ENCODE assay signal across 23 mouse cellular contexts in genomic region chrX:137971306-137971705, GRCm38 (mm10).
DNase-seq lines count a peak whose midpoint lies in the region; ATAC-seq and TF ChIP-seq lines count a peak whose summit lies in the region.
"Had no signal": no experiment of that assay in that cellular context is flagged by ENCODE, and none has a peak within 500 bp of the region (broad histone marks: within the 10 kb centered on the region; RNA-seq: fewer than 3 reads in every experiment).

No protein-coding gene starts in this region.

- DNase-seq in midbrain, embryonic 10.5 days (ENCODE audit: low spot score) = peak; percentile 10
- peak; percentile 13 for DNase-seq in mesoderm, embryonic 11.5 days (ENCODE audit: low read depth, low spot score)
- DNase-seq in lung, postnatal 0 days (ENCODE audit: low spot score) = no peak
- DNase-seq: adrenal gland, adult 8-10 months; cerebellum, adult 9-10 months; gastrocnemius, postnatal 36 days; layer of hippocampus, adult 9-11 months; lung, adult 2 months; right cerebral cortex, postnatal 4 days had no signal

- no peaks in the 10 kb centered on the region for H3K4me1 ChIP-seq in midbrain, embryonic 10.5 days
- H3K4me1 ChIP-seq in midbrain, embryonic 16.5 days (ENCODE audit: control insufficient read depth, insufficient read depth, low read length) = no peaks in the 10 kb centered on the region
- no peaks in the 10 kb centered on the region for H3K4me1 ChIP-seq in intestine, embryonic 16.5 days (ENCODE audit: control insufficient read depth, insufficient read depth, low read length)
- H3K4me1 ChIP-seq in kidney, embryonic 15.5 days = no peaks in the 10 kb centered on the region
- no peaks in the 10 kb centered on the region for H3K4me1 ChIP-seq in lung, postnatal 0 days (ENCODE audit: insufficient read depth, low read depth, low read length)
- H3K4me1 ChIP-seq: embryonic facial prominence, embryonic 13.5 days; heart, embryonic 15.5 days; liver, embryonic 12.5 days; midbrain, embryonic 12.5 days had no signal

- H3K4me3 ChIP-seq in midbrain, embryonic 10.5 days = no peak overlapping the region
- no peak overlapping the region for H3K4me3 ChIP-seq in midbrain, embryonic 16.5 days (ENCODE audit: low read depth, low read length)
- H3K4me3 ChIP-seq in intestine, embryonic 16.5 days (ENCODE audit: low read length) = no peak overlapping the region
- H3K4me3 ChIP-seq in kidney, embryonic 15.5 days (replicated peaks) = no peak overlapping the region
- no peak overlapping the region for H3K4me3 ChIP-seq in lung, postnatal 0 days (ENCODE audit: low read depth, low read length)
- H3K4me3 ChIP-seq: embryonic facial prominence, embryonic 13.5 days; heart, embryonic 15.5 days; left cerebral cortex, adult 2 months; liver, embryonic 12.5 days; midbrain, embryonic 12.5 days; myocyte had no signal

- H3K4me2 ChIP-seq in midbrain, embryonic 16.5 days (ENCODE audit: low read length) = no peak overlapping the region
- H3K4me2 ChIP-seq in intestine, embryonic 16.5 days (ENCODE audit: low read depth, low read length) = no peak overlapping the region
- H3K4me2 ChIP-seq in kidney, embryonic 15.5 days = no peak overlapping the region
- no peak overlapping the region for H3K4me2 ChIP-seq in lung, postnatal 0 days (replicated peaks; ENCODE audit: low read depth, low read length)
- H3K4me2 ChIP-seq: embryonic facial prominence, embryonic 13.5 days; heart, embryonic 15.5 days; liver, embryonic 12.5 days; midbrain, embryonic 12.5 days had no signal

- no peak overlapping the region for H3K9ac ChIP-seq in midbrain, embryonic 16.5 days (ENCODE audit: low read depth, low read length)
- H3K9ac ChIP-seq in intestine, embryonic 16.5 days (ENCODE audit: low read depth, low read length) = no peak overlapping the region
- no peak overlapping the region for H3K9ac ChIP-seq in kidney, embryonic 15.5 days
- no peak overlapping the region for H3K9ac ChIP-seq in lung, postnatal 0 days (replicated peaks; ENCODE audit: low read depth)
- H3K9ac ChIP-seq: embryonic facial prominence, embryonic 13.5 days; heart, embryonic 15.5 days; liver, embryonic 12.5 days; midbrain, embryonic 12.5 days had no signal

- H3K27me3 ChIP-seq in midbrain, embryonic 10.5 days (ENCODE audit: low read depth, poor library complexity, severe bottlenecking) = no peaks in the 10 kb centered on the region
- no peaks in the 10 kb centered on the region for H3K27me3 ChIP-seq in midbrain, embryonic 16.5 days (ENCODE audit: control insufficient read depth, insufficient read depth, low read depth, low read length)
- H3K27me3 ChIP-seq in intestine, embryonic 16.5 days (replicated peaks; ENCODE audit: control insufficient read depth, insufficient read depth, low read length) = no peaks in the 10 kb centered on the region
- no peaks in the 10 kb centered on the region for H3K27me3 ChIP-seq in kidney, embryonic 15.5 days
- H3K27me3 ChIP-seq in lung, postnatal 0 days (replicated peaks; ENCODE audit: insufficient read depth, low read length) = no peaks in the 10 kb centered on the region
- H3K27me3 ChIP-seq: embryonic facial prominence, embryonic 13.5 days; heart, embryonic 15.5 days; liver, embryonic 12.5 days; midbrain, embryonic 12.5 days had no signal

- no peak for TF ChIP-seq EP300 in lung, postnatal 0 days (IDR thresholded peaks at IDR 0.05)

- 85% methylated on average over 5 of the region's 5 CpGs for WGBS in midbrain, embryonic 10.5 days
- WGBS in midbrain, embryonic 16.5 days = 67% methylated on average over 5 of the region's 5 CpGs
- 53% methylated on average over 5 of the region's 5 CpGs for WGBS in intestine, embryonic 16.5 days
- 80% methylated on average over 5 of the region's 5 CpGs for WGBS in kidney, embryonic 15.5 days
- WGBS in lung, postnatal 0 days = 61% methylated on average over 5 of the region's 5 CpGs

- no peaks in the 10 kb centered on the region for H3K9me3 ChIP-seq in midbrain, embryonic 10.5 days (replicated peaks)
- H3K9me3 ChIP-seq in midbrain, embryonic 16.5 days (replicated peaks; ENCODE audit: control insufficient read depth, low read length, poor library complexity, severe bottlenecking) = no peaks in the 10 kb centered on the region
- H3K9me3 ChIP-seq in intestine, embryonic 16.5 days (ENCODE audit: control insufficient read depth, low read length) = no peaks in the 10 kb centered on the region
- H3K9me3 ChIP-seq in kidney, embryonic 15.5 days (replicated peaks) = no peaks in the 10 kb centered on the region
- no peaks in the 10 kb centered on the region for H3K9me3 ChIP-seq in lung, postnatal 0 days (ENCODE audit: low read length)
- H3K9me3 ChIP-seq: embryonic facial prominence, embryonic 13.5 days; heart, embryonic 15.5 days; liver, embryonic 12.5 days; midbrain, embryonic 12.5 days had no signal

- no peaks in the 10 kb centered on the region for H3K36me3 ChIP-seq in midbrain, embryonic 10.5 days
- no peaks in the 10 kb centered on the region for H3K36me3 ChIP-seq in midbrain, embryonic 16.5 days (ENCODE audit: control insufficient read depth, insufficient read depth, low read length)
- H3K36me3 ChIP-seq in intestine, embryonic 16.5 days (ENCODE audit: control insufficient read depth, insufficient read depth, low read length) = no peaks in the 10 kb centered on the region
- H3K36me3 ChIP-seq in kidney, embryonic 15.5 days = no peaks in the 10 kb centered on the region
- no peaks in the 10 kb centered on the region for H3K36me3 ChIP-seq in lung, postnatal 0 days (ENCODE audit: insufficient read depth, low read length)
- H3K36me3 ChIP-seq: embryonic facial prominence, embryonic 13.5 days; heart, embryonic 15.5 days; liver, embryonic 12.5 days; midbrain, embryonic 12.5 days had no signal

- ATAC-seq in midbrain, embryonic 16.5 days = no peak
- ATAC-seq in intestine, embryonic 16.5 days = peak; percentile 97
- 0 out of 2 replicates have a peak, but pooled peaks have one; percentile 69 for ATAC-seq in kidney, embryonic 15.5 days (replicated peaks; ENCODE audit: low FRiP score)
- ATAC-seq in erythroblast, adult 5-6 weeks (replicated peaks; ENCODE audit: low FRiP score, poor library complexity, severe bottlenecking) = no peak
- ATAC-seq in lung, postnatal 0 days = no peak
- ATAC-seq: forebrain, embryonic 16.5 days; inflammation-experienced regulatory T-cells, adult 6 months; liver, embryonic 12.5 days; Patski had no signal

- TF ChIP-seq CTCF in lung, postnatal 0 days (IDR thresholded peaks at IDR 0.05) = no peak

- H3K27ac ChIP-seq in midbrain, embryonic 10.5 days (replicated peaks) = no peak overlapping the region
- no peak overlapping the region for H3K27ac ChIP-seq in midbrain, embryonic 16.5 days (ENCODE audit: low read length)
- no peak overlapping the region for H3K27ac ChIP-seq in intestine, embryonic 16.5 days (ENCODE audit: low read length)
- H3K27ac ChIP-seq in kidney, embryonic 15.5 days = no peak overlapping the region
- no peak overlapping the region for H3K27ac ChIP-seq in lung, postnatal 0 days (ENCODE audit: low read length)
- H3K27ac ChIP-seq: embryonic facial prominence, embryonic 13.5 days; heart, embryonic 15.5 days; left cerebral cortex, adult 2 months; liver, embryonic 12.5 days; macrophage; midbrain, embryonic 12.5 days had no signal

Comparison
In these comparisons a context has a peak if more than half of its experiments do, and no peak if none do; other contexts are left out.
1. ATAC-seq: peak in intestine, embryonic 16.5 days (single experiment) and kidney, embryonic 15.5 days (single experiment); none in midbrain, embryonic 16.5 days (single experiment), erythroblast, adult 5-6 weeks (single experiment) and lung, postnatal 0 days (single experiment).